Mouse (Mus musculus): Measurements from ENCODE around the gene Rin2.

Gene Rin2

GRCm38 (mm10) chr2:145675142-145675755, at the start of gene Rin2:
Gene Rin2 (plus strand): TSS chr2:145675215.
- DNase-seq (ENCODE audit: low read depth): no peak

- no peak for DNase-seq (ENCODE audit: low read depth)
Measured at GRCm38 (mm10) chr2:145631123-145631798, 43.8 kb upstream of the Rin2 start.

GRCm38 (mm10) chr2:145631799-145632174, 43.2 kb upstream of the Rin2 start:
- DNase-seq (ENCODE audit: low read depth): no peak

- DNase-seq (ENCODE audit: low read depth): no peak
Measured at GRCm38 (mm10) chr2:145633811-145634210, 41.2 kb upstream of the Rin2 start.

GRCm38 (mm10) chr2:145640255-145640984, 34.6 kb upstream of the Rin2 start:
- no peak for DNase-seq (ENCODE audit: low read depth)

- no peak for DNase-seq (ENCODE audit: low read depth)
Measured at GRCm38 (mm10) chr2:145655373-145655960, 19.5 kb upstream of the Rin2 start.

GRCm38 (mm10) chr2:145656121-145656520, 18.9 kb upstream of the Rin2 start:
- DNase-seq (ENCODE audit: low read depth): no peak

- peak; percentile 76 for DNase-seq (ENCODE audit: low read depth)
Measured at GRCm38 (mm10) chr2:145656716-145657115, 18.3 kb upstream of the Rin2 start.

- DNase-seq (ENCODE audit: low read depth): no peak
Measured at GRCm38 (mm10) chr2:145661242-145661641, 13.8 kb upstream of the Rin2 start.

GRCm38 (mm10) chr2:145663899-145664298, 11.1 kb upstream of the Rin2 start:
- DNase-seq (ENCODE audit: low read depth): no peak

- no peak for DNase-seq (ENCODE audit: low read depth)
Measured at GRCm38 (mm10) chr2:145664311-145664710, 10.7 kb upstream of the Rin2 start.

- DNase-seq (ENCODE audit: low read depth): no peak
Measured at GRCm38 (mm10) chr2:145668135-145668534, 6.9 kb upstream of the Rin2 start.

- DNase-seq (ENCODE audit: low read depth): no peak
Measured at GRCm38 (mm10) chr2:145670131-145670530, 4.9 kb upstream of the Rin2 start.

GRCm38 (mm10) chr2:145674496-145675141, 396 bp upstream of the Rin2 start:
- no peak for DNase-seq (ENCODE audit: low read depth)

GRCm38 (mm10) chr2:145675756-145676543, 935 bp downstream of the Rin2 start:
- no peak for DNase-seq (ENCODE audit: low read depth)

- no peak for DNase-seq (ENCODE audit: low read depth)
Measured at GRCm38 (mm10) chr2:145676544-145676925, 1.5 kb downstream of the Rin2 start.

- no peak for DNase-seq (ENCODE audit: low read depth)
Measured at GRCm38 (mm10) chr2:145676936-145677335, 1.9 kb downstream of the Rin2 start.

- DNase-seq (ENCODE audit: low read depth): no peak
Measured at GRCm38 (mm10) chr2:145680141-145680540, 5.1 kb downstream of the Rin2 start.

- DNase-seq (ENCODE audit: low read depth): no peak
Measured at GRCm38 (mm10) chr2:145680762-145681161, 5.7 kb downstream of the Rin2 start.

GRCm38 (mm10) chr2:145681626-145682025, 6.6 kb downstream of the Rin2 start:
- DNase-seq (ENCODE audit: low read depth): no peak

- no peak for DNase-seq (ENCODE audit: low read depth)
Measured at GRCm38 (mm10) chr2:145682924-145683323, 7.9 kb downstream of the Rin2 start.

- no peak for DNase-seq (ENCODE audit: low read depth)
Measured at GRCm38 (mm10) chr2:145683536-145683935, 8.5 kb downstream of the Rin2 start.
